Mouse (Mus musculus) testis, adult 2 months (tissue): Measurements from ENCODE around the gene Wasf2.

Experiments
- CTCF ChIP-seq: fragments of 200-500 bp; IDR thresholded peaks from 2 replicates; pipeline ENCODE4 v1.5.1; 2012; ENCODE audit warnings: low read depth, mild to moderate bottlenecking, inconsistent platforms, low read length, moderate library complexity; ENCODE audit not compliant: control insufficient read depth, insufficient read depth, insufficient replicate concordance
- POLR2A ChIP-seq: fragments of 200-500 bp; IDR thresholded peaks from 2 replicates; pipeline ENCODE4 v1.6.1; 2012; ENCODE audit warnings: low read depth, mild to moderate bottlenecking, inconsistent platforms, low read length, moderate library complexity; ENCODE audit not compliant: control insufficient read depth

GRCm38 (mm10) chr4:133129391-133129790 is 914 bp upstream of the Wasf2 start:
- no peak for TF ChIP-seq CTCF
- no peak for TF ChIP-seq POLR2A
